Mouse (Mus musculus) liver, embryonic 14 days (tissue): ENCODE results near the gene Sphk1. TPM values are rescaled to one million over a fixed set of nuclear protein-coding genes. Genes with fewer than 3 reads are reported as not detected.

Source experiments
- polyA plus RNA-seq: library from polyadenylated mRNA; depleted of rRNA; stranded (reverse); fragments of >200 nt; gene quantifications from 2 replicates; pipeline ENCODE4 v1.2.3, GENCODE M21; 2012; rRNA removed

The Sphk1 gene
- 21.8 and 21.9 TPM in 2 replicates for polyA plus RNA-seq

DNA sequence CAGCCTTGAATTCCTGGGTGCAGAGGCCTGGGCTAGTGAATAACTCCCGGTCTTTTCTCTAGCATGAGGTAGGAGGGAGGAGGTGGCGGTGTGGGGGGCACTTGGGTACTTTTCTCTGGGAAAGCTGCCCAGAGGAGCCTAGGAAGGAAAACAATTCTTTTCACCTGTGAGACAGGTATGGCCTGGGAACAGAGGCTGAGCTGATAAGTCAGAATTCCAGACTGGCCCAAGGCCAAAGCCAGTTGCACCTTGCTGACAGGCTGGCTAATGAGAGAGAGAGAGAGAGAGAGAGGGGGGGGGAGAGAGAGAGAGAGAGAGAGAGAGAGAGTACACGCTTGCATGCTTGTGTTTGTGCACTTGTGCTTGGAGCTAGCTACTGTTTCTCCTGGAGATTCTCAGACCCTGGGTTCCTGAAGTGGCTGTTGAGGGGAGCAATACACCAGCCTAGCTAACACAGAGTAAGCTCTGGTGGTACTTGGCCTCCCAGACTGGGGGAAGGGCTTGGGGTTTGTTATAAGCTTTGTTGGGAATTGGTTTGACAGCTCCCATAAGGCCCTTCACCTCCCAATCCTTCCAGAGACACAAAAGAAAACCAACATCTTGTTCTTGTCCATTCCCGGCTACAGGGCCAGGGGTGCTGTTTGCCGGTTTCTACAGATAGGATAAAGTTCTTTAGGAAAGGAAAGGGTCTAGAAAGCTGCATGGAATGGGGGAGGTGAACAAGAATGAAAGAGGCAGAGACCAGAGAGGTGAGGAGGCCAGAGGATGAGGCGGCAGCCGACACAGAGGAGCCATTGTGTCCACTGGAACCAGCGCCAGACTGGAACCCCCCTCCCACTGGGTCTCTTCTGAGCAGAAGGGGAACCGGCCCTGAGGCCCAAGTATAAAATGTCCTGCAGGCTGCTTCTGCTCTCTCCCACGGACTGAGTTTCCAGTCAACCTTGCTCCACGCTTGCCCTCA is at the start of gene Sphk1:
Gene Sphk1 (plus strand): TSS at position 739 of the 961 bp plus-strand sequence.

DNA sequence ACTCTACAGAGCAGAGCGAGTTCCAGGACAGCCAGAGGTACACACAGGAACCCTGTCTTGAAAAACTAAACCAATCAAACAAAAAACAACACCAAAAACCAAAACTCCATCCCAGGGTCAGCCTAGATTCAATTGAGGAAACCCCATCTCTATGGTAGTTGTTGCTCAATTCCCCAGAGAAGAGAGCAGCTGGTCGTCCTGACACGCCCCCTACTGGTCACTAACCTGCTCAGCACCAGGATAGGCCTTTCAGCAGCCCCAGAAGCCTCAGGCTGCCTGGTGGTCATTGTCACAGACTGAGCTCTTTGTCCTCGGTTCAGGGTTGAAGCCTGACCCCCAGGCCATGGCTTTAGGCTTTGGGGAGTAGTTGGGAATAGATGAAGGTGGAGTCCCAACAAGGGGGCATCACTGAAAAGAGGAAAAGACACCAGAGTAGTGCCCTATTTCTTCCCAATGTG is 36.9 kb upstream of the Sphk1 start, which contains the start of gene Prpsap1:
Gene Prpsap1 (minus strand): TSS at position 408 of the 458 bp plus-strand sequence.

DNA sequence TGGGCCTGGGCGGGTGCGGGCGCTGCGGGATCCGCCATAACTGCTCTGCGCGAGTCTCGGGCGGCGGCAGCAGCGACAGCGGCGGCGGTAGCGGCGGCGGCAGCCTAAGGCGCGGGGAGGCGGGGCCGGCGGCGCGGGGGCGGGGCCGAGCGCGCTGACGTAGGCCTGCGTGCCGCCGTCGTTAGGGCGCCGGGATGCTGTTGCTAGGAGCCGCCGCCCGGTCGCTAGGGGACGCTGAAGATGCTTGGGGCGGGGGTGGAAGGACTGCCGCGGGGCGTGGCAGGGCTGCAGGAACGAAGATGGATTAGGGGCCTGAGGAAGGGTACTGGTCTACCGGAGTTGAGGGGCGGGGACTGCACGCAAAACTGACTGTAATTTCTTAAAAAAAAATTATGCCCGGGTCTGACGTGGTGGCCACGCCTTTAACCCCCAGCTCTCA is 50.7 kb downstream of the Sphk1 start, which contains the start of gene Ube2o:
Gene Ube2o (minus strand): TSS at position 72 of the 439 bp plus-strand sequence.

Other genes with a start within 250 kb of the Sphk1 start
- gene Galr2, start 250.0 kb upstream of the Sphk1 start, polyA plus RNA-seq = 0.01 TPM in 1 of 2 replicates, not detected in the other
- gene Exoc7, start 223.7 kb upstream of the Sphk1 start, polyA plus RNA-seq = 8.0 and 8.8 TPM in 2 replicates
- 0.94 and 1.0 TPM in 2 replicates for gene Foxj1, start 195.5 kb upstream of the Sphk1 start, polyA plus RNA-seq
- 0.58 and 0.62 TPM in 2 replicates for gene Rnf157, start 117.9 kb upstream of the Sphk1 start, polyA plus RNA-seq
- gene Ubald2, start 96.8 kb upstream of the Sphk1 start, polyA plus RNA-seq = 57.3 and 67.7 TPM in 2 replicates
- not detected in 2 replicates for gene Qrich2, start 64.7 kb upstream of the Sphk1 start, polyA plus RNA-seq
- 17.9 and 25.5 TPM in 2 replicates for gene Prpsap1, start 36.7 kb upstream of the Sphk1 start, polyA plus RNA-seq
- gene Ube2o, start 50.5 kb downstream of the Sphk1 start, polyA plus RNA-seq = 28.0 and 33.6 TPM in 2 replicates
- not detected in 2 replicates for gene Aanat, start 55.5 kb downstream of the Sphk1 start, polyA plus RNA-seq
- 7.1 and 8.3 TPM in 2 replicates for gene Rhbdf2, start 96.1 kb downstream of the Sphk1 start, polyA plus RNA-seq
- gene Prcd, start 122.6 kb downstream of the Sphk1 start, polyA plus RNA-seq = 0.07 and 0.17 TPM in 2 replicates
- gene Cygb, start 123.4 kb downstream of the Sphk1 start, polyA plus RNA-seq = 0.38 and 0.50 TPM in 2 replicates
- not detected in 2 replicates for gene St6galnac1, start 244.6 kb downstream of the Sphk1 start, polyA plus RNA-seq